Mouse (Mus musculus) limb, embryonic 14.5 days (tissue): ENCODE measurements around the gene Dnah17. TPM values are rescaled to one million over a fixed set of nuclear protein-coding genes. Genes with fewer than 3 reads are reported as not detected.

ENCODE experiments used
- ATAC-seq: fragments of 200-750 bp; cut with Nextera tagmentation; 2 replicates; pipeline ENCODE4 v1.8.0; 2017; ENCODE audit warnings: low read depth, moderate number of reproducible peaks, moderate TSS enrichment; ENCODE audit not compliant: low FRiP score
- DNase-seq: peaks from one replicate; pipeline ENCODE4 v3.0.0-alpha.2; 2015; ENCODE audit warnings: low spot score
- H3K27ac ChIP-seq: fragments of 300-500 bp; sonication (generic); replicated peaks from 2 replicates; pipeline ENCODE4 v1.5.1; 2014; ENCODE audit warnings: low read depth, mild to moderate bottlenecking, low read length, moderate library complexity, mixed read lengths
- H3K27me3 ChIP-seq: fragments of 300-500 bp; sonication (generic); 2 replicates; pipeline ENCODE4 v1.6.1; 2014; ENCODE audit warnings: low read length, mixed read lengths; ENCODE audit not compliant: control insufficient read depth, insufficient read depth
- H3K36me3 ChIP-seq: fragments of 300-500 bp; sonication (generic); 2 replicates; pipeline ENCODE4 v1.6.1; 2014; ENCODE audit warnings: mild to moderate bottlenecking, low read length, moderate library complexity, mixed read lengths; ENCODE audit not compliant: control insufficient read depth, insufficient read depth
- H3K4me1 ChIP-seq: fragments of 300-500 bp; sonication (generic); 2 replicates; pipeline ENCODE4 v1.6.1; 2014; ENCODE audit warnings: antibody characterized with exemption, low read length, mixed read lengths; ENCODE audit not compliant: control insufficient read depth, insufficient read depth
- H3K4me2 ChIP-seq: fragments of 300-500 bp; sonication (generic); replicated peaks from 2 replicates; pipeline ENCODE4 v1.6.1; 2014; ENCODE audit warnings: low read depth, mild to moderate bottlenecking, low read length, moderate library complexity; ENCODE audit not compliant: severe bottlenecking
- H3K4me3 ChIP-seq: fragments of 300-500 bp; sonication (generic); replicated peaks from 2 replicates; pipeline ENCODE4 v1.5.1; 2014; ENCODE audit warnings: low read length
- H3K9ac ChIP-seq: fragments of 300-500 bp; sonication (generic); 2 replicates; pipeline ENCODE4 v1.6.1; 2014; ENCODE audit warnings: mild to moderate bottlenecking, low read depth, low read length, moderate library complexity; ENCODE audit not compliant: severe bottlenecking
- H3K9me3 ChIP-seq: fragments of 300-500 bp; sonication (generic); 2 replicates; pipeline ENCODE4 v1.6.1; 2016; ENCODE audit warnings: low read length; ENCODE audit not compliant: control insufficient read depth
- POLR2A ChIP-seq: fragments of 200-500 bp; IDR thresholded peaks from 2 replicates; pipeline ENCODE4 v1.8.0; 2012; ENCODE audit warnings: inconsistent platforms, mild to moderate bottlenecking, moderate library complexity, borderline replicate concordance; ENCODE audit not compliant: insufficient read depth, insufficient read length; ENCODE audit errors: extremely low read depth
- WGBS: fragments of 180-500 bp; shearing (Covaris S2); extraction: QIAGEN DNeasy Blood & Tissue Kit; methylation state at CpG from one replicate; pipeline ENCODE4 v1.1.7; 2014; 5-methylcytosine and 5-hydroxymethylcytosine counted together
- polyA plus RNA-seq, 2 experiments: library from polyadenylated mRNA; depleted of rRNA in 1 of 2; stranded (reverse) in 1 of 2; unstranded in 1 of 2; fragments of >200 nt; fragmentation: Nextera tagmentation in 1 of 2; extraction: Ambion mirVana in 1 of 2; gene quantifications; 2 replicates each; pipeline versions ENCODE4 v1.2.1 to v1.2.3; 2012 to 2014

The Dnah17 gene
- polyA plus RNA-seq, 2 experiments, result 0.10 to 0.11 TPM

DNA sequence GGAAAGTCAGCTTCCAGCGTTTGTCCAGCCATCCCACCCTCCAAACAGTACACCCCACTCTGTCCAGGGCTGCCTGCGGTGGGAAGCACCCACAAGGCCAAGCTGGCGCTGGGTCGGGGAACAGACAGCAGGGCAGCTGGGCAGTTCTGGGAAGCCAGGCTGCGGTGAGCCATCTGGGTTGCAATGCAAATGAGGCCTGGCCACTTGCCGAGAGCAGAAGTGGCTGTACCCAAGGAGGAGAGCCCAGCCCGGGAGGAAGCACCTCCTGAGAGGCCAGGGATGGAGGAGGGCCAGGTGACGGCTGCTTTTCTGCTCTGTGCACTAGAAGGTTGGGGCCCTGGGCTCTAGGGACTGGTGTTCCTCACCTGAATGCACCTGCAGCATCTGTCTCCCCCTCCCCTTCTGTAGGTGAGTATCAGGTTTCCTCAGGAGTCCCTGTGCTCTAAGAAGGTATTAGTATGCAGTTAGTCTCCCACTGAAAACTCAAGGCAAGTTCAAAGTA is 154.3 kb downstream of the Dnah17 start:
- H3K9ac ChIP-seq, result peak overlapping the region; percentile 38
- no peak for ATAC-seq
- 7% methylated on average over 8 of the region's 8 CpGs for WGBS
- peaks cover 21% of the 10 kb centered on the region for H3K4me1 ChIP-seq
- H3K9me3 ChIP-seq, result no peaks in the 10 kb centered on the region
- H3K4me2 ChIP-seq, result no peak overlapping the region
- DNase-seq, result no peak
- no peaks in the 10 kb centered on the region for H3K27me3 ChIP-seq
- no peaks in the 10 kb centered on the region for H3K36me3 ChIP-seq
- H3K4me3 ChIP-seq, result no peak overlapping the region
- no peak for TF ChIP-seq POLR2A
- H3K27ac ChIP-seq, result peak overlapping the region; percentile 48; the same call in 1 of the 2 replicates

DNA sequence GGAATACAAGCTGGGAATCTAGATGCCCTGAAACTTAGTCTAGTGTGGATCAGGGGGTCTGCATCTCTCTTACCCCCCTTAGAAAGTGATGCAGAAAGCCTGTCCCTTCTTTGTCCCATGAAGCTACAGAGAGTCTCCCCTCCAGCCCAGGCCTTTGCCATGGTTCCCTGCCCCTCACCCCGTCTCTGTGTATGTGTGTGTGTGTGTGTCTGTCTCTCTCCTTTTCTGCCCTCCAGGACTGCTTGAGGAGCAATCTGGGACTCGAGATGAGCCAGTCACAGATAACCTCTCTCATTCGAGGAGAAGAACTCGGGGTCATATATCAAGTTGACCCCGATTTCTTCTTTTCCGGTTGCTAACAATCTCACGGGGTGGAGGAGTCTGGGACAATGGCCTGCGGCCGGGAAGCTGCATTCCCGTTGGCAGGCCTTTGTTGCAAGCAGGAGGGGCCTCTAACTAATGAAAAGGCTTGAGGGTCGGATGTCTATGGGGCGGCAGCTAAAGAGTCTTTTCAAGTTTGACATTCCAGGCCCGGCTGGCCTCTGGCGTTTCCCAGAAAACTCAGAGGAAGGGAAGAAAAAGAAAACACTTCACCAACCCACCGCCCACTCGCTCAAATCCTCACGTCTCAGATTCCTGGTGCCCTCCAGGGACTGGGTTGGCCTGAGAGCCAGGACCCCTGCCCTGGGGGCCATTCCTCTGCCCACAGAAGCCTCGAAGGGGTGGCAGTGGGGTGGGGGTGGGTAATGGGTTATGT is 155.0 kb downstream of the Dnah17 start:
- H3K27ac ChIP-seq, result peak overlapping the region; percentile 48; the same call in 1 of the 2 replicates
- H3K27me3 ChIP-seq, result no peaks in the 10 kb centered on the region
- WGBS, result 10% methylated on average over 18 of the region's 18 CpGs
- no peak overlapping the region for H3K4me2 ChIP-seq
- H3K36me3 ChIP-seq, result no peaks in the 10 kb centered on the region
- peaks cover 21% of the 10 kb centered on the region for H3K4me1 ChIP-seq
- DNase-seq (no peak), ATAC-seq (no peak; the same call in 1 of the 2 replicates)
- no peak overlapping the region for H3K4me3 ChIP-seq
- no peaks in the 10 kb centered on the region for H3K9me3 ChIP-seq
- no peak for TF ChIP-seq POLR2A
- peak overlapping the region; percentile 38; the same call in 1 of the 2 replicates for H3K9ac ChIP-seq

DNA sequence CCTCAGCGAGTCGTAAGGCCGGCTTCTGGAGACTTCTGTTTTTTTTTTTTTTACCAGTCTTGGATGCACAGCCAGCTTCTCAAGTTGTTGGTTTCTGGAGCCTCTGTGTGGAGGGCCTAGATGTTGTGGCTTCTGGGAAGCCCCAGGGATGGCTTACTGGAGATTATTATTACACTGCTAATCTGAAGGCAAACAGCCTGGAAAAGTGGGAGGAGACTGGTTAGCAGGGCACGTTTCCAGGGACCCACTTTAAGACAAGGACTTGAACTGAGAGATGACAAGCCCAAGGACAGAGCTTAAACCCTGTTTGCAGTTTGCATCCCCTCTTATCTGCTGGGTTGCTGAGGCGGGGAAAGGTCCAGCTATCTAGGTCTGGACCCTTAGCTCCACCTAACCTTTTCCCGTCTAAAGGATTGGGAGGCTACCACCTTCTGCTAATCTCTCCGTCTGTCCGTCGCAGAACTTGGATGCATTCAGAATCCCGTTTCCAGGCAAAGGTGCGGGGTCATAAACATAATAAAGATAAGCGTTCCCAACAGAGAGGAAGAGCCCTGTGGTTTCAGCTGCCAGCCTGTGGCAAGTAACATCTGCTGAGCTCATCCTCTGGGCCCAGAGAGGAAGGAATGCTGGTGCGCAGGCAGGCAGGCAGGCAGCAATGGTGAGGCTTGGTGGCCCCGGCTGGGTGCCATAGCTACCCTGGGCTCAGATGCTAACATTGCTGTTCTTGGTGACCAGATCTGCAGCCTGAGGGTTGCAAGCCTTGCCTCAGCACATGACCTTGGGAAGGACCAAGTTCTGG is 155.9 kb downstream of the Dnah17 start:
- Histone ChIP-seq H3K27ac (no peak overlapping the region), H3K27me3 (no peaks in the 10 kb centered on the region), H3K9me3 (no peaks in the 10 kb centered on the region), H3K4me2 (no peak overlapping the region), H3K36me3 (no peaks in the 10 kb centered on the region), H3K9ac (no peak overlapping the region), H3K4me3 (no peak overlapping the region), H3K4me1 (peaks cover 21% of the 10 kb centered on the region)
- 45% methylated on average over 14 of the region's 14 CpGs for WGBS
- ATAC-seq (no peak), DNase-seq (no peak)
- TF ChIP-seq POLR2A, result no peak

DNA sequence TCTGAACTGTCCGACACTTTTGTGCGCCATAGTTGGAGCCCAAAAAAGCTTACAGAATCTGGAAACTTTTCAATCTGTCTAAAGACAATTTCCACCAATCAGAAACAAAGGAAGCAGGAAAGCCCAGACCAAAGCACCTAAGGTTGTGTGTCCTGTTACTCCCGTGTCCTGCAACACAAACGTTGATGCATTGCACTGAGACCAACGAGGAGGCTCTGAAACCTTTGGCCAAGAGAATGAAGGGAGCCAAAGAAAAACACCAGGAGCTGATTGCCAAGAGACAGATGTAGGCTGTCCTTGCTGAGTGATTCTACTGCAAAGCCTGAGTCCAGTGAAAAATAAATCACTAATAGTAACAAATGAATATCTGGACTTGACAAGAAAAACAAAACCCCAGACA is 156.9 kb downstream of the Dnah17 start:
- Histone ChIP-seq H3K4me1 (peaks cover 21% of the 10 kb centered on the region), H3K27ac (no peak overlapping the region), H3K36me3 (no peaks in the 10 kb centered on the region), H3K9ac (no peak overlapping the region), H3K4me3 (no peak overlapping the region), H3K27me3 (no peaks in the 10 kb centered on the region), H3K9me3 (no peaks in the 10 kb centered on the region), H3K4me2 (no peak overlapping the region)
- WGBS, result 40% methylated on average over 5 of the region's 5 CpGs
- DNase-seq (no peak), ATAC-seq (no peak)
- TF ChIP-seq POLR2A, result no peak
